Mouse (Mus musculus) lung, postnatal 0 days (tissue): Measurements from ENCODE around the gene Gtf2ird1.

Source experiments
- CTCF ChIP-seq: IDR thresholded peaks from 2 replicates; pipeline ENCODE4 v1.5.1; 2016; ENCODE audit warnings: antibody characterized with exemption, mild to moderate bottlenecking
- EP300 ChIP-seq: IDR thresholded peaks from 2 replicates; pipeline ENCODE4 v1.6.1; 2016; ENCODE audit warnings: antibody characterized with exemption, mild to moderate bottlenecking, control low read depth

DNA sequence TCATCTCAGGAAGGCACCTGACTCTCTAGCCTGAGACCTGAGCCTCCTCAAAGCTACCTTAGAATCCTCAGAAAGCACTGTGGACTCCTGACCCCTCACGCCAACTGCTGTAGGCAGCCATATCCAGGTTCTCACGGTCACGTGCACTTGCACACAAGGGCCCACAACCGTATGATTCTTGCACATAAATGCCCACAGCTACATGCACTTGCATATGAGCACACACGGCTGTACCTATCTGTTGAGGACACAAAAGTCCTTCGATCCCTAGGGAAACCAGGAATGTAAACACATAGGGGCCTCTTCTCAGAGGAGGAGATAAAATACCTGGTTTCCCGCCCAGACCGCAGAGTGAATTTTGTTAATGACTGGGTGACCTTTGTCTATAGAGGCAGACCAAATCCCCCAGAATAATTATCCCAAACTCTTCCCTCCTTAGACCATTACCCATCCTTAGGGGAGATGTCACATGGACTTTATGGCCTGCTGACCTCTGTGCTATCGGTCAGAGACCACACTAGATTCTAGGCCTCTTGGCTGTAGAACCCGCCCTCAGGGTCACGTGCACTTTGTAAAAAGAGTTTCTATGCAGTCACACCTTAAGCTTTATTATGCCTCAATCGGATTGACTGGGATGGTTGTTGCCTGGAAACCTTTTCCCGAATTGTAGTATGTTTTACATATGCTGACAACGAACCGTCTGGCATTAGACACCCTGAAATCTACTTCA is 58.9 kb downstream of the Gtf2ird1 start:
- TF ChIP-seq CTCF, result no peak
- TF ChIP-seq EP300, result no peak
